Mouse (Mus musculus) myocyte (in vitro differentiated cells): ENCODE results near the gene Plscr1.

Experiments used
- CEBPB ChIP-seq: IDR thresholded peaks from 2 replicates; pipeline ENCODE4 v1.6.1; 2011; ENCODE audit warnings: mild to moderate bottlenecking, moderate library complexity; ENCODE audit not compliant: poor library complexity, insufficient read depth, severe bottlenecking
- E2F4 ChIP-seq: IDR thresholded peaks from one replicate; pipeline ENCODE4 v1.6.1; 2011; ENCODE audit warnings: mild to moderate bottlenecking, control low read depth, moderate library complexity; ENCODE audit not compliant: insufficient read depth
- MAX ChIP-seq: IDR thresholded peaks from one replicate; pipeline ENCODE4 v1.6.1; 2011; ENCODE audit warnings: low read depth, mild to moderate bottlenecking, control low read depth
- MYOD1 ChIP-seq, 3 experiments: IDR thresholded peaks; one replicate each; pipeline ENCODE4 v1.6.1; 2011; ENCODE audit warnings: control low read depth in 2 of 3, low read depth in 2 of 3, mild to moderate bottlenecking in 2 of 3, moderate library complexity in 1 of 3; ENCODE audit not compliant: insufficient read length in 2 of 3, control insufficient read depth in 1 of 3
- MYOG ChIP-seq, 3 experiments: IDR thresholded peaks; one replicate each; pipeline ENCODE4 v1.6.1; 2011; ENCODE audit warnings: control low read depth in 2 of 3, low read depth in 2 of 3, mild to moderate bottlenecking in 2 of 3; ENCODE audit not compliant: insufficient read length in 2 of 3, control insufficient read depth in 1 of 3, insufficient read depth in 1 of 3
- POLR2A ChIP-seq: IDR thresholded peaks from one replicate; pipeline ENCODE4 v1.6.1; 2011; ENCODE audit warnings: low read depth, mild to moderate bottlenecking, control low read depth, moderate library complexity; ENCODE audit not compliant: insufficient read length
- POLR2AphosphoS2 ChIP-seq: IDR thresholded peaks from one replicate; pipeline ENCODE4 v1.6.1; 2011; ENCODE audit warnings: low read depth, control low read depth; ENCODE audit not compliant: insufficient read length
- REST ChIP-seq: IDR thresholded peaks from one replicate; pipeline ENCODE4 v1.6.1; 2011; ENCODE audit warnings: mild to moderate bottlenecking, control low read depth, moderate library complexity; ENCODE audit not compliant: insufficient read depth, insufficient read length
- SRF ChIP-seq: IDR thresholded peaks from one replicate; pipeline ENCODE4 v1.6.1; 2011; ENCODE audit warnings: low read depth; ENCODE audit not compliant: control insufficient read depth, insufficient read length
- TCF12 ChIP-seq: IDR thresholded peaks from one replicate; pipeline ENCODE4 v1.6.1; 2011; ENCODE audit warnings: mild to moderate bottlenecking, control low read depth; ENCODE audit not compliant: poor library complexity, insufficient read depth, severe bottlenecking
- USF1 ChIP-seq: IDR thresholded peaks from one replicate; pipeline ENCODE4 v1.6.1; 2011; ENCODE audit warnings: low read depth, mild to moderate bottlenecking, control low read depth, moderate library complexity

- no peak for TF ChIP-seq POLR2A
- TF ChIP-seq POLR2AphosphoS2 = no peak
- TF ChIP-seq MYOG (IDR thresholded peaks at IDR 0.05; ENCODE audit: control insufficient read depth in 1 of 3, insufficient read depth in 1 of 3, insufficient read length in 2 of 3, low read depth in 2 of 3) = no peak
- no peak for TF ChIP-seq TCF12
- TF ChIP-seq MAX = no peak
- TF ChIP-seq MYOD1 (IDR thresholded peaks at IDR 0.05; ENCODE audit: control insufficient read depth in 1 of 3, insufficient read length in 2 of 3, low read depth in 2 of 3) = no peak
- no peak for TF ChIP-seq REST
- TF ChIP-seq CEBPB = no peak
- TF ChIP-seq USF1 = no peak
- TF ChIP-seq E2F4 = no peak
- TF ChIP-seq SRF = no peak
Measured at GRCm38 (mm10) chr9:92265719-92266118, 16.2 kb downstream of the Plscr1 start.
